Mouse (Mus musculus): ENCODE data around the gene Sox10. TPM values are rescaled to one million over a fixed set of nuclear protein-coding genes. Genes with fewer than 3 reads are reported as not detected.
A peak's percentile ranks its signal among the peaks of the same experiment; 100 is the strongest.

Sox10 gene
- total RNA-seq, 2 experiments from 2014 or later = 38.5 to 41.2 TPM

DNA sequence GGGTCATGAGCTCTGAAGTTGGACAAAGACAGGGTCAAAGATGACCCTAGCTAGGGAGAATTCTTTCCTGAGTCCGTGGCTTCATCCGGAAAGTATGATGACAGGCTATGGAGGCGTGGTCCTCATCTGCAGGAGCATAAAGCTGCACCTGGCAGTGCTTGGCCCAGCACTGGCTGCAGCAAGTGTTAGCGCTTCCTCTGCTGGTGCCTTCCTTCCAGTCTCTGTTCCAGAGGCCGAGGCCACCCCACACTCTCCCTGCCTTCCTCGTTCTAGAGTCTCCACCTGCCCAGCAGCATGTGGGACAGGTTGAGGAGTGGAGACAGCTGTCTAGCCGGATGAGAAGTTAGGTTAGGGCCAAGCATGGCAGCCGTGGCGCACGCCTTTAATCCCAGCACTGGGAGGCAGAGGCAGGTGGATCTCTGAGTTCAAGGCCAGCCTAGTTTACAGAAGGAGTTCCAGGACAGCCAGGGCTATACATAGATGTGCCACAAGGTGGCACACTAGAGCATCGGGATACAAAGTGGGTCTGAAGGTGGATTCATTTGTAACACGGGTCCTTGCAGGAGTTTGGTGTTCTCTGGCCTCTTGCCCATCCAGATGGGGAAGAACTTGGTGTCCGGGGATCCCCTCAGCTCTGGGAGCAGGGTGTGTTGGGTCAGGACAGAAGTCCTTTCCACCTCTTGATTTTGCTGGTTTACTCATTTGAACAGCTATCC lies 38.7 kb downstream of the Sox10 start:
- DNase-seq (ENCODE audit: extremely low spot score in 1 of 2, low spot score in 1 of 2) = peak in 1 of 2 experiments; percentile 58

- no peak for DNase-seq (ENCODE audit: extremely low spot score in 1 of 2, low spot score in 1 of 2)
These were observed 40.6 kb downstream of the Sox10 start for GRCm38 (mm10) chr15:79124331-79124875.

GRCm38 (mm10) chr15:79123751-79124150 lies 41.3 kb downstream of the Sox10 start:
- no peak for DNase-seq (ENCODE audit: extremely low spot score in 1 of 2, low spot score in 1 of 2)

- DNase-seq (ENCODE audit: extremely low spot score in 1 of 2, low spot score in 1 of 2) = no peak
These were observed 42.5 kb downstream of the Sox10 start for GRCm38 (mm10) chr15:79122546-79122945.

- no peak for DNase-seq (ENCODE audit: extremely low spot score in 1 of 2, low spot score in 1 of 2)
These were observed 42.9 kb downstream of the Sox10 start for GRCm38 (mm10) chr15:79122119-79122518.

GRCm38 (mm10) chr15:79119491-79119890 lies 45.5 kb downstream of the Sox10 start:
- DNase-seq (ENCODE audit: extremely low spot score in 1 of 2, low spot score in 1 of 2) = no peak

DNA sequence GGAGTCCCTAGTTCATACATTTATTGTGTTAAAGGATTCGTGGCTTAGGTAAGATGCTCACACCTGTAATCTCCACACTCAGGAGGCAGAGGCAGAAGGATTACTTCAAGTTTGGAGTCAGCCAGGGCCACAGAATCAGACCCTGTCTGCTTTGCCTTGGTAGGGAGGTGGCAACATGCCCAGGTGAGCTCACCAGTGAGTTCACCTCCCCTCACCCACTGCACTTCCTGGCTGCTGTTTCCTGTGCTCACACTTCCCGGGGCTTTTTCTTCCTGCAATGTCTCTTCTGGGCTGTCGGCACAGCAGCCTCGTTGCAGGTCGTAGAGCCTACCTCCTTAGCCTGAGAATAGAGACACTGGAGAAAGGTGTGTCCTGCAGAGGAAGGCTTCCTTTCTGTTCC lies 49.8 kb downstream of the Sox10 start:
- DNase-seq (ENCODE audit: extremely low spot score in 1 of 2, low spot score in 1 of 2) = no peak

GRCm38 (mm10) chr15:79111774-79112173 lies 53.3 kb downstream of the Sox10 start:
- DNase-seq (ENCODE audit: extremely low spot score in 1 of 2, low spot score in 1 of 2) = no peak

- DNase-seq (ENCODE audit: extremely low spot score in 1 of 2, low spot score in 1 of 2) = no peak
These were observed 54.5 kb downstream of the Sox10 start for GRCm38 (mm10) chr15:79110528-79110927.

- DNase-seq (ENCODE audit: extremely low spot score in 1 of 2, low spot score in 1 of 2) = no peak
These were observed 55.0 kb downstream of the Sox10 start for GRCm38 (mm10) chr15:79110031-79110430.

DNA sequence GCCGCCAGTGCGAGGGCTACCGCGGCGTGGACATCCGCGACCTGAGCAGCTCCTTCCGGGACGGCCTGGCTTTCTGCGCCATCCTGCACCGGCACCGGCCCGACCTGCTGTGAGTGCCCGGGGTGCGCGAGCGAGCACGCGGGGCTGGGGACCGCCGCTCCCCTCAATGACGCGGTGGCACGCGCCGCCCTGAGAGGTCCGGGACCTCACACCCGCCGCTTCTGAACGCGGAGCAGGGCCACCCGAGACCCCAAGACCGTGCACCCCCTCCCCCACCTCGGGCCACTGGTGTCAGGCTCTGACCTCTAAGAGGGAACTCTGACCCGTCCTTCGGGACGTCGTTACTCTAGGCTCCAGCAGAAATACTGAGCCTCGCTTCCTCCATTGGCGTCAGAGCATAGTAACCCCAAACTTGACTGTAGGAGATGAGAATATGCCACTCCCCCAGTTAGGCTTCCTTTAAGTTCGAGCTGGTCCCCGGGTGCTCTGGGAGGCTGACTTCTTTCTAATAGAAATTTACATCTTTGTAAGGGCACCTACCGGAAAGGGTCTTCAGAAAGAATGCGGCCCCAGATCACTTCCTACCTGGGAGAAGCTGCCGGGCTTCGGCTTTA lies 55.6 kb downstream of the Sox10 start:
- no peak for DNase-seq (ENCODE audit: extremely low spot score in 1 of 2, low spot score in 1 of 2)

GRCm38 (mm10) chr15:79108421-79109320 lies 56.4 kb downstream of the Sox10 start, which contains the start of gene Micall1:
TSS of gene Micall1 (plus strand) at chr15:79108898.
- DNase-seq (ENCODE audit: extremely low spot score in 1 of 2, low spot score in 1 of 2) = peak in 1 of 2 experiments; percentile 49

GRCm38 (mm10) chr15:79107966-79108365 lies 57.1 kb downstream of the Sox10 start:
- no peak for DNase-seq (ENCODE audit: extremely low spot score in 1 of 2, low spot score in 1 of 2)

DNA sequence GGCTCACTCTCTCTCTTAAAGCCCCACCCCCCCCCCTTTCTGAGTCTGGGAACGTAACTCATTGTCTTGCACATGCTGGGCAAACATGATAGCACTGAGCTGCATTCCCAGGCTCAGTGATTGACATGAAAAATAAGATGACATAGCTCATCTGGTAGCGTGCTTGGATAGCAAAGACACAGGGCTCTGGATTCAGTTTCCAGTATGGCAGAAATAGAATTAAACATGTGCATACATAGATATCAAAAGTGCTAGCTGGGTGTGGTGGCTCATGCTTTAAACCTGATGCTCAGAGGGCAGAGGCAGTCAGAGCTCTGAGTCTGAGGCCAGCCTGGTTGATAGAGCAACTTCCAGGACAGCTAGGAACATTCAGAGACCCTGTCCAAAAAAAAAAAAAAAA lies 59.2 kb downstream of the Sox10 start:
- DNase-seq (ENCODE audit: extremely low spot score in 1 of 2, low spot score in 1 of 2) = no peak

Other genes starting within 250 kb of the Sox10 start
- gene Lgals1, start 238.5 kb downstream of the Sox10 start, total RNA-seq (2021) = 10 to 100 TPM; 15.0 to 18.0 TPM
- 10 to 100 TPM; 37.4 to 37.6 TPM for gene Nol12, start 230.3 kb downstream of the Sox10 start, total RNA-seq (2021)
- gene Triobp, start 217.5 kb downstream of the Sox10 start, total RNA-seq (2021) = 10 to 100 TPM; 14.0 to 16.0 TPM
- 100 to 1,000 TPM; 101 to 108 TPM for gene H1f0, start 136.8 kb downstream of the Sox10 start, total RNA-seq (2021)
- not detected for gene Galr3, start 123.4 kb downstream of the Sox10 start, total RNA-seq (2021)
- gene Ankrd54, start 102.3 kb downstream of the Sox10 start, total RNA-seq (2021) = 10 to 100 TPM; 17.2 to 17.3 TPM
- gene Eif3l, start 90.1 kb downstream of the Sox10 start, total RNA-seq (2021) = 10 to 100 TPM; 71.9 to 74.9 TPM
- gene Micall1, start 56.3 kb downstream of the Sox10 start, total RNA-seq (2021) = 10 to 100 TPM; 34.3 to 41.6 TPM
- 100 to 1,000 TPM; 104 to 112 TPM for gene Polr2f, start 24.2 kb downstream of the Sox10 start, total RNA-seq (2021)
- 1 to 10 TPM; 9.1 to 9.6 TPM for gene 1700088E04Rik, start 24.0 kb downstream of the Sox10 start, total RNA-seq (2021)
- 10 to 100 TPM; 42.0 to 50.6 TPM for gene Pick1, start 63.9 kb upstream of the Sox10 start, total RNA-seq (2021)
- under 1 TPM; 0.94 to 0.98 TPM for gene Gm49486, start 64.2 kb upstream of the Sox10 start, total RNA-seq (2021)
- gene Slc16a8, start 89.5 kb upstream of the Sox10 start, total RNA-seq (2021) = not detected
- gene Baiap2l2, start 120.3 kb upstream of the Sox10 start, total RNA-seq (2021) = 1 to 10 TPM; 3.3 to 4.2 TPM
- 10 to 100 TPM; 24.2 to 24.3 TPM for gene Pla2g6, start 163.2 kb upstream of the Sox10 start, total RNA-seq (2021)
- gene Maff, start 181.4 kb upstream of the Sox10 start, total RNA-seq (2021) = 1 to 10 TPM in 1 of 2 experiments, under 1 TPM in 1; 0.61 to 1.0 TPM
- gene Tmem184b, start 238.3 kb upstream of the Sox10 start, total RNA-seq (2021) = 10 to 100 TPM; 54.2 to 55.4 TPM

Data from layer of hippocampus, postnatal 25 days (tissue).